Mouse (Mus musculus) monocyte, adult 2 months (primary cell): ENCODE results near the gene Pla2g16.

ENCODE experiments used
- DNase-seq, 2 experiments: peaks; one replicate each; pipeline ENCODE4 v3.0.0; 2022; ENCODE audit warnings: low spot score in 2 of 2, low read depth in 1 of 2

The Pla2g16 gene

GRCm38 (mm10) chr19:7563676-7564075, 6.4 kb downstream of the Pla2g16 start:
- no peak for DNase-seq

DNA sequence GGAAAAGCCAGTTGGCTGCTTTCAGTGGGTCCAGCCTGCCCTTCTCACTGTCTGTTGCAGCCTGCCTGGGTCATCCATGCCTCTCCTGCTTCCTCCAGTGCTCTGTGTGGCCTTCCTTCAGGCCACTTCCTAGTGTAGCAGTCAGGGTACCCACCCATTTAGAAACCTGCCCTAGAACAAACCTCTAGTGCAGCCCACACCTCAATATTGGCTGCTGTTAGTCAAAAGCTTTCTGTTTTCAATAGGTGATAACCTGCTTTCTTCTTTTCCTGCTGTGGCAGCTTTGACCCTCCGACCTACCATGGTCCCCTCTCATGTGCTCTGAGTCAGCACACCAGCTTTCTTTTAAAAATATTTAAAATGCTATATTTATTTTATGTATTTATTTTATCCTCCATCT, 7.2 kb downstream of the Pla2g16 start:
- DNase-seq, result no peak

- DNase-seq, result no peak
Measured at GRCm38 (mm10) chr19:7566826-7567225, 9.6 kb downstream of the Pla2g16 start.

- DNase-seq, result no peak
Measured at GRCm38 (mm10) chr19:7568364-7568763, 11.1 kb downstream of the Pla2g16 start.

- no peak for DNase-seq
Measured at GRCm38 (mm10) chr19:7569650-7570049, 12.4 kb downstream of the Pla2g16 start.

GRCm38 (mm10) chr19:7576180-7576579, 18.9 kb downstream of the Pla2g16 start:
- DNase-seq, result no peak

- DNase-seq, result no peak
Measured at GRCm38 (mm10) chr19:7577710-7578109, 20.5 kb downstream of the Pla2g16 start.

- DNase-seq, result no peak
Measured at GRCm38 (mm10) chr19:7581042-7581441, 23.8 kb downstream of the Pla2g16 start.

- no peak for DNase-seq
Measured at GRCm38 (mm10) chr19:7583101-7583500, 25.8 kb downstream of the Pla2g16 start.

DNA sequence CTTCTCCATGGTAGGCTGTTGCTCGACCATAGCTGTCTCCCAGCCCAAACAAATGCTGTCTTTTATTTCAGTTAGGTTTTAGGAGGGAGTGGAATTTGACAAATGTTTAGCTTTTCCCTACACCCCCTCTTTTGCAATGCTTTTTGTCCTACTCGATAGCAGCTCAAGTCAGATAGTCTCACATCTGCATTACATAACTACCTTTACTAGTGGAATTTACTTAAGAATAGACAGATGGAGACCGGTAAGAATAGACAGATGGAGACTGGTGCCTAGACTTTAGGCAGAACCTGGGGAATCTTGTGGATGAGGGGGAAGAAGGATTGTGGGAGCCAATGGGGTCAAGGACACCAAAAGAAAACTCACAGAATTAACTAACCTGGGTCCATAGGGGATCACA, 26.3 kb downstream of the Pla2g16 start:
- DNase-seq, result no peak

DNA sequence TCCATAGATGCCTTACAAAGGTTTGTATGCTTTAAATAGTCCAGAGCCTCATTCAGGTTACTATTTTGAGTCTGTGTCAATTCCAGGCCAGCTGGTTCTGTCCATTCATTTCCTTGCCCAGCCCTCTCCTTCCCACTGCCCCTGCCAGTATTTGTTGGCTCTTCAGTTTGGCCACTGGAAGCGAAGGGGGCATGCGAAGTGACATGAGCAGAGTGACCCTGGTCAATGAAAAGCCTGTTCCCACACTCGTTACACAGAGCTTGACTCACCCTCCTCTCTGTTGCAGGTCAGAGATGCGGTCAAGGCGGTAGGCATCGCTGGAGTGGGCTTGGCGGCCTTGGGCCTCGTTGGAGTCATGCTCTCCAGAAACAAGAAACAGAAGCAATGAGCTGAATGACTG, 28.0 kb downstream of the Pla2g16 start:
- DNase-seq, result no peak

- DNase-seq, result no peak
Measured at GRCm38 (mm10) chr19:7585764-7586163, 28.5 kb downstream of the Pla2g16 start.

- DNase-seq, result no peak
Measured at GRCm38 (mm10) chr19:7590795-7591194, 33.5 kb downstream of the Pla2g16 start.

DNA sequence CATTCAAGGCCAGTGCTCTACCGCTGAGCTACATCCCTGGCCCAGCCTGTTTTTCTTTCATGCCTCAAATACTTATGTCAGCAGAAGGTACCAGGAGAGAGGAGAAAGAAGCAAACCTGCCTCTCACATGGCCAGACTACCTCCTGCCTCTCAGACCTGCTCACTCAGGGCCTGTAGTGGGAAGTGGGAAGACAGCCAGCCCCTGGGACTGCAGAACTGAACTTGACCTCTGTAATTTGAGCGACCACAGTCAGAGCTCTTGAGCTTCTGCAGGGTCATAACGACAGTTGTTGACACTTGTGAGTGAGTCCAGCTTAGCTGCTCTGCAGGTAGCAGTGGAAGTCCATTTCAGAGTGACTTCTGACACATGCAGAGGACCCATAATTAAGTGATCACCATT, 34.8 kb downstream of the Pla2g16 start:
- no peak for DNase-seq

GRCm38 (mm10) chr19:7595534-7595933, 38.3 kb downstream of the Pla2g16 start:
- DNase-seq, result no peak

DNA sequence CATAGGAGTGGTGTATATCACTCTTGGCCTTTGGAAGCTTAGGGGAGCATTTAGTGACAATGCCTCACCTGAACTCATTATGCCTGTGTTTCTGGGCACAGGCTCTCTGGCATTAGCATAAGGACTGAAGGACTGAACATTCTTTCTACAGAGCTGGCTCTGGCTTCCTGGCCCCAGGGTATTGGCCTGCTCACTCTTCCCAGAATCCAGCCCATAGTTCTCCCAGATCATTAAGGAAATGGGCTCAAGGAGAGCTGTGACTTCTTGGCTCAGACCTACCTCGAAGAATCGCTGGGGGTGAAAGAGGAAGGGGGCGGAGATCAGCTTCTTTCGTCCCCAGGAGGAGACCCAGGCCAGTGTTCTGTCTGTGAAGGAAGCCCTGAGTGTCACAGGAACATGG, 41.2 kb downstream of the Pla2g16 start:
- no peak for DNase-seq

- DNase-seq, result no peak
Measured at GRCm38 (mm10) chr19:7601551-7601950, 44.3 kb downstream of the Pla2g16 start.

GRCm38 (mm10) chr19:7604107-7604506, 46.8 kb downstream of the Pla2g16 start:
- no peak for DNase-seq

DNA sequence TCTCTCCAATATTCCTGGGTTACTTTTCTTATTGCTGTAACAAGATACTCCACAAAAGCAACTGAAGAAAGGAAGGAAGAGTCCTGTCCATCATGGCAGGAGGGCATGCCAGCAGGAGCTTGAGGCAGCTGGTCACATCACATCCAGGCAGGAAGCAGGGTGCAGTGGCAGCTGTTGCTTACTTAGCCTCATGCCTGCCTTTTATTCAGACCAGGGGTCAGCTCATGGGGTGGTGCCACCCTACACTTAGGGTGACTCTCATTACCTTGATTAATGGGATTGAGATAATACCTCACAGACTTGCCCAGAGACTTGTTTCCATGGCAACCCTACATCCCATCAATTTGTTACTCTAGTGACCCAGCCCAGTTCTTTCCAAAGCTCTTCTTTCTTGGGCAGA, 47.8 kb downstream of the Pla2g16 start:
- DNase-seq, result no peak

GRCm38 (mm10) chr19:7605930-7606783, 48.9 kb downstream of the Pla2g16 start:
- DNase-seq, result no peak

- DNase-seq, result no peak
Measured at GRCm38 (mm10) chr19:7606801-7607689, 49.8 kb downstream of the Pla2g16 start, which contains the start of gene Lgals12. Lgals12 (minus strand) TSS chr19:7607193.

- DNase-seq, result no peak
Measured at GRCm38 (mm10) chr19:7607690-7608201, 50.5 kb downstream of the Pla2g16 start.
